Mouse (Mus musculus) kidney, postnatal 0 days (tissue): ENCODE measurements around the gene Scamp1. TPM values are rescaled to one million over a fixed set of nuclear protein-coding genes. Genes with fewer than 3 reads are reported as not detected.

Experiments
- ATAC-seq: fragments of 200-750 bp; cut with Nextera tagmentation; replicated peaks from 2 replicates; pipeline ENCODE4 v1.8.0; 2017; ENCODE audit warnings: low read depth, moderate number of reproducible peaks, moderate TSS enrichment, moderate library complexity; ENCODE audit not compliant: low FRiP score
- DNase-seq: peaks from one replicate; pipeline ENCODE4 v3.0.0-alpha.2; 2016; ENCODE audit warnings: low spot score
- H3K27ac ChIP-seq: fragments of 300-500 bp; sonication (generic); 2 replicates; pipeline ENCODE4 v1.5.1; 2014; ENCODE audit warnings: mild to moderate bottlenecking
- H3K27me3 ChIP-seq: fragments of 300-500 bp; sonication (generic); 2 replicates; pipeline ENCODE4 v1.6.1; 2014; ENCODE audit warnings: low read length, mixed read lengths; ENCODE audit not compliant: insufficient read depth
- H3K36me3 ChIP-seq: fragments of 300-500 bp; sonication (generic); 2 replicates; pipeline ENCODE4 v1.6.1; 2014; ENCODE audit warnings: low read length, mixed read lengths; ENCODE audit not compliant: insufficient read depth
- H3K4me1 ChIP-seq: fragments of 300-500 bp; sonication (generic); replicated peaks from 2 replicates; pipeline ENCODE4 v1.6.1; 2014; ENCODE audit warnings: antibody characterized with exemption, low read length, mixed read lengths; ENCODE audit not compliant: insufficient read depth
- H3K4me2 ChIP-seq: fragments of 300-500 bp; sonication (generic); 2 replicates; pipeline ENCODE4 v1.6.1; 2014; ENCODE audit warnings: mild to moderate bottlenecking, low read length, moderate library complexity, mixed read lengths
- H3K4me3 ChIP-seq: fragments of 300-500 bp; sonication (generic); replicated peaks from 2 replicates; pipeline ENCODE4 v1.5.1; 2014; ENCODE audit warnings: low read depth, low read length
- H3K9ac ChIP-seq: fragments of 300-500 bp; sonication (generic); 2 replicates; pipeline ENCODE4 v1.6.1; 2014; ENCODE audit warnings: low read depth, low read length
- H3K9me3 ChIP-seq: fragments of 300-500 bp; sonication (generic); replicated peaks from 2 replicates; pipeline ENCODE4 v1.6.1; 2016; ENCODE audit warnings: low read length, inconsistent platforms, mixed read lengths
- CTCF ChIP-seq: IDR thresholded peaks from 2 replicates; pipeline ENCODE4 v1.5.1; 2016; ENCODE audit warnings: antibody characterized with exemption, low read depth, mild to moderate bottlenecking, moderate library complexity
- WGBS: fragments of 180-500 bp; shearing (Covaris S2); extraction: QIAGEN DNeasy Blood & Tissue Kit; methylation state at CpG from one replicate; pipeline ENCODE4 v1.1.7; 2014; 5-methylcytosine and 5-hydroxymethylcytosine counted together
- polyA plus RNA-seq: library from polyadenylated mRNA; unstranded; fragments of >200 nt; fragmentation: Nextera tagmentation; extraction: Ambion mirVana; gene quantifications from 2 replicates; pipeline ENCODE4 v1.2.1, GENCODE M21; 2015

Gene Scamp1
- polyA plus RNA-seq, 1 experiment from 2014 or later = 27.2 TPM

DNA sequence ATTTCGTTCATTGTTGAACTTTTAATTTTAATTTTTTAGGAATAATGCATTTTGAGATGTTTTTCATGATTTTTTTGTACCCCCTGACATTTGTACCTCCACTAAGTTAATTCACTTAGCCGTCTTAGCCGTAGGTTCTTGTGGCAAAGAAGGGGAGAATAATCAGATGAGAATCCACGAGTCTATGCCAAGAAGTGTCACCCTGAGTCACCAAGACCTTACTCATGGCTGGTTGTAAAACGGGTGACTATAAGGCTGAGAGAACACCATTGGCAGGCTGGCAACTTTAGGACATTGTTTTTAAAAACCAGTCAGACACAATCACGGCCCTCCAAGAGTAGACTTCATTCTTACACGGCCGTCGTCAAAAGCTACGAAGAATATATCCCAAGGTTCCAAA is 132.8 kb downstream of the Scamp1 start:
- WGBS = 93% methylated on average over 10 of the region's 10 CpGs
- no peak overlapping the region for H3K4me2 ChIP-seq
- H3K36me3 ChIP-seq = 0 out of 2 replicates have a peak, but pooled peaks cover 4% of the 10 kb centered on the region
- TF ChIP-seq CTCF = no peak
- H3K9ac ChIP-seq = no peak overlapping the region
- no peaks in the 10 kb centered on the region for H3K9me3 ChIP-seq
- no peak overlapping the region for H3K4me3 ChIP-seq
- ATAC-seq (no peak), DNase-seq (no peak)
- H3K27ac ChIP-seq = no peak overlapping the region
- no peaks in the 10 kb centered on the region for H3K27me3 ChIP-seq
- no peaks in the 10 kb centered on the region for H3K4me1 ChIP-seq

Other genes with a start within 250 kb of the Scamp1 start
- gene Lhfpl2, start 228.1 kb downstream of the Scamp1 start, polyA plus RNA-seq = 51.5 and 58.4 TPM in 2 replicates
- 32.9 and 38.8 TPM in 2 replicates for gene Ap3b1, start 73.1 kb upstream of the Scamp1 start, polyA plus RNA-seq